Comparison of ENCODE assay signal across 33 mouse cellular contexts in genomic region chr3:104937728-104938305, GRCm38 (mm10). TPM values are rescaled to one million over a fixed set of nuclear protein-coding genes. Genes with fewer than 3 reads are reported as not detected.
A peak's percentile ranks its signal among the peaks of the same experiment; 100 is the strongest.
DNase-seq lines count a peak whose midpoint lies in the region; ATAC-seq lines count a peak whose summit lies in the region.
"Had no signal": no experiment of that assay in that cellular context is flagged by ENCODE, and none has a peak within 500 bp of the region (broad histone marks: within the 10 kb centered on the region; RNA-seq: fewer than 3 reads in every experiment).

No protein-coding gene starts in this region.

- H3K4me3 ChIP-seq in heart, embryonic 13.5 days = no peak overlapping the region
- H3K4me3 ChIP-seq in embryonic facial prominence, embryonic 13.5 days = no peak overlapping the region
- H3K4me3 ChIP-seq in intestine, embryonic 16.5 days (ENCODE audit: low read length) = no peak overlapping the region
- H3K4me3 ChIP-seq: forebrain, embryonic 10.5 days; forebrain, embryonic 15.5 days; gastrocnemius, adult 2 months; heart, embryonic 15.5 days; hindbrain, embryonic 12.5 days; limb, embryonic 10.5 days; limb, embryonic 15.5 days; midbrain, embryonic 10.5 days; midbrain, embryonic 15.5 days; myocyte; neural tube, embryonic 12.5 days had no signal

- no peak for ATAC-seq in heart, embryonic 13.5 days (ENCODE audit: extremely low read depth, insufficient number of reproducible peaks, low FRiP score, low TSS enrichment)
- no peak for ATAC-seq in embryonic facial prominence, embryonic 13.5 days (ENCODE audit: insufficient number of reproducible peaks, insufficient read depth, low FRiP score, low TSS enrichment, low read depth)
- ATAC-seq in intestine, embryonic 16.5 days = peak; percentile 74
- ATAC-seq: activated CD4-positive, CD25-positive, alpha-beta regulatory T cell, adult 4 months; forebrain, embryonic 15.5 days; hindbrain, postnatal 0 days; midbrain, embryonic 15.5 days had no signal

- H3K27ac ChIP-seq in heart, embryonic 13.5 days (replicated peaks) = 0 out of 2 replicates have a peak overlapping the region, but pooled peaks have one; percentile 6
- peak overlapping the region; percentile 49 for H3K27ac ChIP-seq in embryonic facial prominence, embryonic 13.5 days
- H3K27ac ChIP-seq in intestine, embryonic 16.5 days (ENCODE audit: low read length) = peak overlapping the region; percentile 68
- H3K27ac ChIP-seq: forebrain, embryonic 10.5 days; forebrain, embryonic 15.5 days; gastrocnemius, adult 2 months; heart, embryonic 15.5 days; hindbrain, embryonic 12.5 days; hindbrain, postnatal 0 days; kidney, postnatal 0 days; limb, embryonic 10.5 days; limb, embryonic 15.5 days; liver, embryonic 14.5 days; macrophage; midbrain, embryonic 15.5 days; neural tube, embryonic 12.5 days had no signal

- no peak overlapping the region for H3K9ac ChIP-seq in heart, embryonic 13.5 days
- no peak overlapping the region for H3K9ac ChIP-seq in embryonic facial prominence, embryonic 13.5 days
- H3K9ac ChIP-seq in intestine, embryonic 16.5 days (ENCODE audit: low read depth, low read length) = no peak overlapping the region
- H3K9ac ChIP-seq: forebrain, embryonic 15.5 days; heart, embryonic 15.5 days; hindbrain, embryonic 12.5 days; limb, embryonic 15.5 days; liver, embryonic 14.5 days; midbrain, embryonic 15.5 days; neural tube, embryonic 12.5 days had no signal

- H3K4me1 ChIP-seq in heart, embryonic 13.5 days = peaks cover 35% of the 10 kb centered on the region
- peaks cover 40% of the 10 kb centered on the region for H3K4me1 ChIP-seq in embryonic facial prominence, embryonic 13.5 days
- peaks cover 10% of the 10 kb centered on the region for H3K4me1 ChIP-seq in intestine, embryonic 16.5 days (ENCODE audit: control insufficient read depth, insufficient read depth, low read length)
- H3K4me1 ChIP-seq: forebrain, embryonic 15.5 days; midbrain, embryonic 15.5 days had no signal

- 67% methylated on average over 2 of the region's 2 CpGs for WGBS in heart, embryonic 13.5 days
- 75% methylated on average over 2 of the region's 2 CpGs for WGBS in embryonic facial prominence, embryonic 13.5 days
- WGBS in intestine, embryonic 16.5 days = 79% methylated on average over 2 of the region's 2 CpGs

- peaks cover 50% of the 10 kb centered on the region for H3K36me3 ChIP-seq in heart, embryonic 13.5 days
- H3K36me3 ChIP-seq in embryonic facial prominence, embryonic 13.5 days = peaks cover 20% of the 10 kb centered on the region
- 0 out of 2 replicates have a peak, but pooled peaks cover 3% of the 10 kb centered on the region for H3K36me3 ChIP-seq in intestine, embryonic 16.5 days (ENCODE audit: control insufficient read depth, insufficient read depth, low read length)
- H3K36me3 ChIP-seq: forebrain, embryonic 15.5 days; midbrain, embryonic 15.5 days had no signal

- H3K4me2 ChIP-seq in heart, embryonic 13.5 days = no peak overlapping the region
- no peak overlapping the region for H3K4me2 ChIP-seq in embryonic facial prominence, embryonic 13.5 days
- H3K4me2 ChIP-seq in intestine, embryonic 16.5 days (ENCODE audit: low read depth, low read length) = peak overlapping the region; percentile 27; the same call in 1 of the 2 replicates
- H3K4me2 ChIP-seq: forebrain, embryonic 15.5 days; heart, embryonic 15.5 days; hindbrain, embryonic 12.5 days; limb, embryonic 15.5 days; midbrain, embryonic 15.5 days; neural tube, embryonic 12.5 days had no signal

- H3K9me3 ChIP-seq in heart, embryonic 13.5 days = no peaks in the 10 kb centered on the region
- no peaks in the 10 kb centered on the region for H3K9me3 ChIP-seq in embryonic facial prominence, embryonic 13.5 days
- no peaks in the 10 kb centered on the region for H3K9me3 ChIP-seq in intestine, embryonic 16.5 days (ENCODE audit: control insufficient read depth, low read length)
- H3K9me3 ChIP-seq: forebrain, embryonic 10.5 days; forebrain, embryonic 15.5 days; heart, embryonic 15.5 days; hindbrain, embryonic 12.5 days; limb, embryonic 10.5 days; limb, embryonic 15.5 days; midbrain, embryonic 10.5 days; midbrain, embryonic 15.5 days; neural tube, embryonic 12.5 days had no signal

- DNase-seq in heart, adult 18-20 months = no peak
- no peak for DNase-seq in thymus, postnatal 36 days
- no peak for DNase-seq in layer of hippocampus, adult 8-10 months (ENCODE audit: low spot score in 2 of 2)
- no peak for DNase-seq in retina, postnatal 1 day
- DNase-seq: adrenal gland, adult 2 months; adrenal gland, postnatal 36 days; cerebellum, adult 2 months; cerebellum, postnatal 14 days; gastrocnemius, adult 2 months; heart, postnatal 36 days; kidney, adult 8-10 months; kidney, postnatal 4 days; lung, adult 2 months; lung, postnatal 10 days; thymus, postnatal 4 days had no signal

- no peaks in the 10 kb centered on the region for H3K27me3 ChIP-seq in heart, embryonic 13.5 days (replicated peaks)
- H3K27me3 ChIP-seq in embryonic facial prominence, embryonic 13.5 days = no peaks in the 10 kb centered on the region
- no peaks in the 10 kb centered on the region for H3K27me3 ChIP-seq in intestine, embryonic 16.5 days (replicated peaks; ENCODE audit: control insufficient read depth, insufficient read depth, low read length)
- H3K27me3 ChIP-seq: forebrain, embryonic 15.5 days; heart, embryonic 15.5 days; hindbrain, embryonic 12.5 days; limb, embryonic 15.5 days; midbrain, embryonic 15.5 days; neural tube, embryonic 12.5 days had no signal

RNA-seq across cellular contexts. Expression of gene Wnt2b, which starts 23.9 kb away (rescaled TPM):
- 1.1 and 1.8 TPM in 2 replicates for polyA plus RNA-seq in heart, embryonic 13.5 days (2015; fragmentation: Nextera tagmentation; extraction: Ambion mirVana)
- 1 to 10 TPM in 1 of 2 experiments, under 1 TPM in 1; 0.82 to 1.9 TPM for total RNA-seq in heart, adult 18-20 months (2021)
- polyA plus RNA-seq in embryonic facial prominence, embryonic 13.5 days (2015; fragmentation: Nextera tagmentation; extraction: Ambion mirVana) = 1.3 and 1.8 TPM in 2 replicates
- polyA plus RNA-seq in intestine, embryonic 16.5 days (2015; fragmentation: Nextera tagmentation; extraction: Ambion mirVana) = 1.3 and 1.5 TPM in 2 replicates
- under 1 TPM; 0.41 to 0.58 (median 0.55) TPM for total RNA-seq in layer of hippocampus, adult 8-10 months (2022)
- polyA plus RNA-seq: macrophage had no signal

Comparison
In these comparisons a context has a peak if more than half of its experiments do, and no peak if none do; other contexts are left out.
1. H3K27ac ChIP-seq: peak in every context shown above with its lines; median percentile 68 in intestine, embryonic 16.5 days; 49 in embryonic facial prominence, embryonic 13.5 days; 6 in heart, embryonic 13.5 days.